Mouse (Mus musculus) spleen, adult 2 months (tissue): ENCODE results near the gene Edil3.

Experiments
- CTCF ChIP-seq: fragments of 200-500 bp; IDR thresholded peaks from 2 replicates; pipeline ENCODE4 v1.5.1; 2011; ENCODE audit warnings: mild to moderate bottlenecking, inconsistent platforms; ENCODE audit not compliant: insufficient read depth, insufficient read length, insufficient replicate concordance; ENCODE audit errors: extremely low read depth
- POLR2A ChIP-seq: fragments of 200-500 bp; IDR thresholded peaks from 2 replicates; pipeline ENCODE4 v1.6.1; 2011; ENCODE audit warnings: low read depth, low read length, inconsistent platforms

DNA sequence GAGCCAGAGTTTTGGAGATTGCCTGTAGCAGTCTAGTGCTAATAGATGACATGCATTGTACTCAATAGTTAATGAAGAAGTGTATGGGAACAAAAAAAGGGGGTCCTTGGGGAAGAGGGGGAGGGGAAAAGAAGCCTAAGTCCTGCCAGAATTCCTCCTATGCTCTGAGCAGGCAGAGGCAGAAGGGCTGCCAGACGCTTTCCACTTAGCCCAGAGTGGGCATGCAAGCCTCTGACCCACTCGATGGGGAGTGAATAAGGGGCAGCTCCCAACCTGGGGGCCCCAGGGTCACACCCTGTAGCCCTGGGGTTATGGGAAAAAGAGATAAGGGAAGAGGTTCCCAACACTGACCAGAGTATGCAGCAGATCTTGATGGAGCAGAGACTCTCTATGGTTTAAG, 95.2 kb downstream of the Edil3 start:
- TF ChIP-seq POLR2A: no peak
- no peak for TF ChIP-seq CTCF
